Mouse (Mus musculus): ENCODE measurements around the gene Strn4. TPM values are rescaled to one million over a fixed set of nuclear protein-coding genes. Genes with fewer than 3 reads are reported as not detected.
A peak's percentile ranks its signal among the peaks of the same experiment; 100 is the strongest.

Gene Strn4
- polyA plus RNA-seq, 1 experiment: 11.3 TPM

- no peak for TF ChIP-seq TAL1 (IDR thresholded peaks at IDR 0.05; ENCODE audit: low read length)
- no peak for TF ChIP-seq GATA1 (IDR thresholded peaks at IDR 0.05; ENCODE audit: low read length)
- no peaks in the 10 kb centered on the region for H3K27me3 ChIP-seq (ENCODE audit: control insufficient read depth)
- peaks cover 63% of the 10 kb centered on the region for H3K36me3 ChIP-seq (ENCODE audit: control insufficient read depth)
- H3K4me1 ChIP-seq (ENCODE audit: control insufficient read depth): peaks cover 66% of the 10 kb centered on the region
- H3K9me3 ChIP-seq (ENCODE audit: control insufficient read depth, low read length): no peaks in the 10 kb centered on the region
- H3K4me3 ChIP-seq (replicated peaks): peak overlapping the region; percentile 78
Measured at GRCm38 (mm10) chr7:16817693-16818092, 2.0 kb downstream of the Strn4 start.

GRCm38 (mm10) chr7:16819794-16820193 is 4.1 kb downstream of the Strn4 start:
- peaks cover 74% of the 10 kb centered on the region for H3K4me1 ChIP-seq (ENCODE audit: control insufficient read depth)
- H3K4me3 ChIP-seq (replicated peaks): peak overlapping the region; percentile 51
- peaks cover 68% of the 10 kb centered on the region for H3K36me3 ChIP-seq (ENCODE audit: control insufficient read depth)

GRCm38 (mm10) chr7:16820271-16820763 is 4.6 kb downstream of the Strn4 start:
- peak overlapping the region; percentile 51 for H3K4me3 ChIP-seq (replicated peaks)
- peaks cover 71% of the 10 kb centered on the region for H3K4me1 ChIP-seq (ENCODE audit: control insufficient read depth)
- no peaks in the 10 kb centered on the region for H3K9me3 ChIP-seq (ENCODE audit: control insufficient read depth, low read length)
- no peaks in the 10 kb centered on the region for H3K27me3 ChIP-seq (ENCODE audit: control insufficient read depth)
- peaks cover 73% of the 10 kb centered on the region for H3K36me3 ChIP-seq (ENCODE audit: control insufficient read depth)
- TF ChIP-seq TAL1 (IDR thresholded peaks at IDR 0.05; ENCODE audit: low read length) (no peak), GATA1 (IDR thresholded peaks at IDR 0.05; ENCODE audit: low read length) (no peak)

More at GRCm38 (mm10) chr7:16819794-16820193, 4.1 kb downstream of the Strn4 start:
- TF ChIP-seq TAL1 (IDR thresholded peaks at IDR 0.05; ENCODE audit: low read length): peak; percentile 45; the same call in 2 of the 3 replicates
- peak; percentile 43; the same call in 1 of the 2 replicates for TF ChIP-seq GATA1 (IDR thresholded peaks at IDR 0.05; ENCODE audit: low read length)
- Histone ChIP-seq H3K9me3 (ENCODE audit: control insufficient read depth, low read length) (no peaks in the 10 kb centered on the region), H3K27me3 (ENCODE audit: control insufficient read depth) (no peaks in the 10 kb centered on the region)

DNA sequence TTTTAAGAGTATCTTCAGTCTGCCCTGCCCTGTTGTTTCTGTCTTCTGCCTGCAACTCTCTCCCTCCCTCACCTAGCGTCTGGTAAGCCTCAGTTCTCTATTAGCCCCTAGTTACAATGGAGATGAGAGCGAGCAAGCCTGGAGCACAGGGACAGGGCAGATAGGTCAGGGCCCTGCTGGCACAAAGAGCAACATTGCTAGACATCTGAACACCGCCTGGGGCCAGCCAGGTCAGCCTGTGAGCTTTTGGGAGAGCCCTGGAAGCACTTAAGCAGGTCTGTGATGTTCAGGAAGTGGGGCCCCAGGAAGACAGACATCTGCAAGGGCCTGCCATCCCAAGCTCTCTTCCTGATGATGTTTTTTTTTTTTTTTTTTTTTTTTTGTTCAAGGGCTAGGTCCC is 5.4 kb downstream of the Strn4 start:
- peaks cover 65% of the 10 kb centered on the region for H3K4me1 ChIP-seq (ENCODE audit: control insufficient read depth)
- H3K4me3 ChIP-seq (replicated peaks): no peak overlapping the region
- peaks cover 81% of the 10 kb centered on the region for H3K36me3 ChIP-seq (ENCODE audit: control insufficient read depth)
- TF ChIP-seq GATA1 (IDR thresholded peaks at IDR 0.05; ENCODE audit: low read length): no peak
- TF ChIP-seq TAL1 (IDR thresholded peaks at IDR 0.05; ENCODE audit: low read length): no peak
- H3K27me3 ChIP-seq (ENCODE audit: control insufficient read depth): no peaks in the 10 kb centered on the region
- H3K9me3 ChIP-seq (ENCODE audit: control insufficient read depth, low read length): no peaks in the 10 kb centered on the region

DNA sequence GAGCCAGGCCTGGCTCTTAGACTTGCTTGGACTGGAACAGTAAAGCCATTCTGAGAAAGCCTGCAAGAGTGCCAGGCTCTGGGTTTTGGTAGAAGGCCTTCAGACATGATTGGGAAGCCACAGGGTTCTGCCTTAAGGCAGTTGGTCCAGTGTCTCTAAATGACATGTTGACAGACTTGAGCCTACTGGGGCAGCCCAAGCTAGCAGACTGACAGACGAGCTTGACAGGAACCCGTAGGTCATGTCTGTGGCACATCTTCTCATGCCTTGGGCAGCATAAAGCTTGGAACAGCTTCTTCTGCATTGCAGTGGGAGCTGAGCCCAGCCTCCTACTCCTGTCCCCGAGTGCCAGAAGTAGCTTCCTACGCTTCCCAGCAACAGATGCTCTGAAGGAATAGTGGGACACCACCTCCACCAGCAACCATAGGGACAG is 6.0 kb downstream of the Strn4 start:
- H3K4me1 ChIP-seq (ENCODE audit: control insufficient read depth): peaks cover 67% of the 10 kb centered on the region
- H3K36me3 ChIP-seq (ENCODE audit: control insufficient read depth): peaks cover 87% of the 10 kb centered on the region
- no peaks in the 10 kb centered on the region for H3K27me3 ChIP-seq (ENCODE audit: control insufficient read depth)
- no peak overlapping the region for H3K4me3 ChIP-seq (replicated peaks)
- no peaks in the 10 kb centered on the region for H3K9me3 ChIP-seq (ENCODE audit: control insufficient read depth, low read length)
- TF ChIP-seq TAL1 (IDR thresholded peaks at IDR 0.05; ENCODE audit: low read length) (no peak), GATA1 (IDR thresholded peaks at IDR 0.05; ENCODE audit: low read length) (no peak)

GRCm38 (mm10) chr7:16823734-16824133 is 8.0 kb downstream of the Strn4 start:
- Histone ChIP-seq H3K9me3 (ENCODE audit: control insufficient read depth, low read length) (no peaks in the 10 kb centered on the region), H3K27me3 (ENCODE audit: control insufficient read depth) (no peaks in the 10 kb centered on the region), H3K4me3 (replicated peaks) (no peak overlapping the region), H3K4me1 (ENCODE audit: control insufficient read depth) (peaks cover 47% of the 10 kb centered on the region), H3K36me3 (ENCODE audit: control insufficient read depth) (peaks cover 96% of the 10 kb centered on the region)
- TF ChIP-seq GATA1 (IDR thresholded peaks at IDR 0.05; ENCODE audit: low read length) (no peak), TAL1 (IDR thresholded peaks at IDR 0.05; ENCODE audit: low read length) (no peak)

- Histone ChIP-seq H3K36me3 (ENCODE audit: control insufficient read depth) (peaks cover 99% of the 10 kb centered on the region), H3K4me3 (replicated peaks) (no peak overlapping the region), H3K27me3 (ENCODE audit: control insufficient read depth) (no peaks in the 10 kb centered on the region), H3K9me3 (ENCODE audit: control insufficient read depth, low read length) (no peaks in the 10 kb centered on the region), H3K4me1 (ENCODE audit: control insufficient read depth) (peaks cover 27% of the 10 kb centered on the region)
- TF ChIP-seq TAL1 (IDR thresholded peaks at IDR 0.05; ENCODE audit: low read length) (no peak), GATA1 (IDR thresholded peaks at IDR 0.05; ENCODE audit: low read length) (no peak)
Measured at GRCm38 (mm10) chr7:16825785-16826184, 10.1 kb downstream of the Strn4 start.

- H3K9me3 ChIP-seq (ENCODE audit: control insufficient read depth, low read length): no peaks in the 10 kb centered on the region
- peaks cover 100% of the 10 kb centered on the region for H3K36me3 ChIP-seq (ENCODE audit: control insufficient read depth)
- H3K4me3 ChIP-seq (replicated peaks): no peak overlapping the region
- peaks cover 19% of the 10 kb centered on the region for H3K4me1 ChIP-seq (ENCODE audit: control insufficient read depth)
- TF ChIP-seq TAL1 (IDR thresholded peaks at IDR 0.05; ENCODE audit: low read length) (no peak), GATA1 (IDR thresholded peaks at IDR 0.05; ENCODE audit: low read length) (no peak)
- H3K27me3 ChIP-seq (ENCODE audit: control insufficient read depth): no peaks in the 10 kb centered on the region
Measured at GRCm38 (mm10) chr7:16826571-16826970, 10.9 kb downstream of the Strn4 start.

DNA sequence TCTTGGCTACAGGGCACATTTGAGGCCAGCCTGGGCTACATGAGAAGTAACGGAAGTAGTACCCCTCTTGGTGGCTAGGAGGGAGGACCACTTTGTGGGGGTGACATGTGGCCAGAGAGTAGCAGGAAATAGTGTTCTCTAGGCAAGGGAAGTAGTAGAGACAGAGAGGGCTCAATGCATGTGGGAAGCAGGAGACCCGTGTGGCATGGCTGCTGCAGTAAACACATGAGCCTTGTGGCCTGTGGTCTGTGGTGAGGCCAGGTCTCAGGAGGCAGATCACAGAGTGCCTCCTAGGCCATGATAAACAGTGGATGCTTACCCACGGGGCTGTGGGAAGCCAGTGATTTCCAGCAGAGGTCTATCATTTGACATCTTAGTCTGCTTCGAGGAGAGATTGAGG is 11.6 kb downstream of the Strn4 start:
- H3K4me1 ChIP-seq (ENCODE audit: control insufficient read depth): peaks cover 14% of the 10 kb centered on the region
- H3K4me3 ChIP-seq (replicated peaks): no peak overlapping the region
- H3K9me3 ChIP-seq (ENCODE audit: control insufficient read depth, low read length): no peaks in the 10 kb centered on the region
- TF ChIP-seq GATA1 (IDR thresholded peaks at IDR 0.05; ENCODE audit: low read length): no peak
- H3K27me3 ChIP-seq (ENCODE audit: control insufficient read depth): no peaks in the 10 kb centered on the region
- peaks cover 100% of the 10 kb centered on the region for H3K36me3 ChIP-seq (ENCODE audit: control insufficient read depth)

- H3K27me3 ChIP-seq (ENCODE audit: control insufficient read depth): no peaks in the 10 kb centered on the region
- H3K4me1 ChIP-seq (ENCODE audit: control insufficient read depth): peaks cover 3% of the 10 kb centered on the region
- peaks cover 100% of the 10 kb centered on the region for H3K36me3 ChIP-seq (ENCODE audit: control insufficient read depth)
- TF ChIP-seq GATA1 (IDR thresholded peaks at IDR 0.05; ENCODE audit: low read length) (no peak), TAL1 (IDR thresholded peaks at IDR 0.05; ENCODE audit: low read length) (no peak)
- H3K4me3 ChIP-seq (replicated peaks): no peak overlapping the region
- no peaks in the 10 kb centered on the region for H3K9me3 ChIP-seq (ENCODE audit: control insufficient read depth, low read length)
Measured at GRCm38 (mm10) chr7:16830449-16830848, 14.8 kb downstream of the Strn4 start.

Measured in erythroblast, embryonic 14.5 days (primary cell).